Mouse (Mus musculus) embryonic facial prominence, embryonic 12.5 days (tissue): ENCODE data around the gene Hmgb2. TPM values are rescaled to one million over a fixed set of nuclear protein-coding genes. Genes with fewer than 3 reads are reported as not detected.

ENCODE experiments used
- ATAC-seq: fragments of 200-750 bp; cut with Nextera tagmentation; 2 replicates; pipeline ENCODE4 v1.8.0; 2017; ENCODE audit not compliant: insufficient number of reproducible peaks, insufficient read depth, low FRiP score, low TSS enrichment
- H3K27ac ChIP-seq: fragments of 300-500 bp; sonication (generic); 2 replicates; pipeline ENCODE4 v1.5.1; 2016; ENCODE audit warnings: mild to moderate bottlenecking
- H3K27me3 ChIP-seq: fragments of 300-500 bp; sonication (generic); 2 replicates; pipeline ENCODE4 v1.6.1; 2016; ENCODE audit warnings: mild to moderate bottlenecking, moderate library complexity
- H3K36me3 ChIP-seq: fragments of 300-500 bp; sonication (generic); 2 replicates; pipeline ENCODE4 v1.6.1; 2016; ENCODE audit warnings: mild to moderate bottlenecking
- H3K4me1 ChIP-seq: fragments of 300-500 bp; sonication (generic); 2 replicates; pipeline ENCODE4 v1.6.1; 2016
- H3K4me2 ChIP-seq: fragments of 300-500 bp; sonication (generic); replicated peaks from 2 replicates; pipeline ENCODE4 v1.6.1; 2016; ENCODE audit warnings: mild to moderate bottlenecking, moderate library complexity
- H3K4me3 ChIP-seq: fragments of 300-500 bp; sonication (generic); 2 replicates; pipeline ENCODE4 v1.5.1; 2016; ENCODE audit warnings: mild to moderate bottlenecking
- H3K9ac ChIP-seq: fragments of 300-500 bp; sonication (generic); 2 replicates; pipeline ENCODE4 v1.6.1; 2016; ENCODE audit warnings: mild to moderate bottlenecking, moderate library complexity
- H3K9me3 ChIP-seq: fragments of 300-500 bp; sonication (generic); 2 replicates; pipeline ENCODE4 v1.6.1; 2016; ENCODE audit warnings: mild to moderate bottlenecking, moderate library complexity
- WGBS: fragments of 180-500 bp; shearing (Covaris S2); methylation state at CpG from one replicate; pipeline ENCODE4 v1.1.7; 2016; 5-methylcytosine and 5-hydroxymethylcytosine counted together
- polyA plus RNA-seq: library from polyadenylated mRNA; unstranded; fragments of >200 nt; fragmentation: Nextera tagmentation; extraction: Ambion mirVana; gene quantifications from 2 replicates; pipeline ENCODE4 v1.2.1, GENCODE M21; 2016

Gene Hmgb2
- 414 and 455 TPM in 2 replicates for polyA plus RNA-seq

DNA sequence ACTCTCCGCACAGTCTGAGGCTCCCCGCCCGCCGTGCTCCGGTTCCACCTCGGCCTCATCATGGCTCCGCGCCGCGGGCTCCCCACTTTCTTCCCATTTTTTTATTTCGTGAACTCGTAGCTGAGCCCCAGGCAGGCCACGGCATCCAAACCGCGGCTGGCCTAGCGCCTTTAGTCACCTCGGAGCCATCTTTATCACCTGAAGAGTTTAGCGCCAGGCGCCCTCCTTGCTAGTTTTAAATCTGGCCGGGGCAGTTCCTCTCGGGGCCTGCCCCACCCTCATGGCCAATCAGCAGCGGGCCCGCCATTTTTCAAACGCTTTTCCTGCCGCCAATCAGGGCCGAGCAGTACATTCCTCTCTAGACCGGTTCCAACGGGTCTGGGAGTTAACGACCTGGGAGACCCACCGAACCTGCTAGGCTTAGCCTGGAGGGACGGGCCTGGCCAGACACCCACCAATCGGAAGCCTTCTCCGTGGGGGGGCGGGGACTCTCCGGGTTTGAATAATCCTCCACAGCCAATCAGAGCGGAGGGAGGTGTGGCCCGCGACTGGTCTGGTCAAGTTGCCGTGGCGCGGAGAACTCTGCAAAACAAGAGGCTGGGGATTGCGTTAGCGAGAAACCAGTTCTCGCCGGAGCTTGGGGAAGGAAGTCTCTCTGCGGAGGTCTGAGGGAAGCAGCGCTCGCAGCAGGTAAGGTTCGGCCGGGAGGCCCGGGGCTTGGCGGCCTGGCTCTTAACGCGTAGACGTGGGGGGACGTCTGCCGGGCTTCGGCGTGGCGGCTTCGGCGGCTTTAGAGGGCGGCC is at the start of gene Hmgb2:
Gene Hmgb2 (plus strand): TSS at position 592 of the 803 bp plus-strand sequence.
- WGBS, result under 1% methylated on average over 63 of the region's 63 CpGs
- Histone ChIP-seq H3K27ac (peak within 1 kb of the TSS; percentile 100), H3K36me3 (peaks cover 8% of the 10 kb centered on the region; the same call in 1 of the 2 replicates), H3K27me3 (no peaks in the 10 kb centered on the region), H3K9me3 (no peaks in the 10 kb centered on the region), H3K4me3 (peak within 1 kb of the TSS; percentile 83), H3K4me1 (peaks cover 5% of the 10 kb centered on the region; the same call in 1 of the 2 replicates), H3K9ac (peak within 1 kb of the TSS; percentile 98), H3K4me2 (peak within 1 kb of the TSS; percentile 86)
- ATAC-seq, result peak; percentile 100

DNA sequence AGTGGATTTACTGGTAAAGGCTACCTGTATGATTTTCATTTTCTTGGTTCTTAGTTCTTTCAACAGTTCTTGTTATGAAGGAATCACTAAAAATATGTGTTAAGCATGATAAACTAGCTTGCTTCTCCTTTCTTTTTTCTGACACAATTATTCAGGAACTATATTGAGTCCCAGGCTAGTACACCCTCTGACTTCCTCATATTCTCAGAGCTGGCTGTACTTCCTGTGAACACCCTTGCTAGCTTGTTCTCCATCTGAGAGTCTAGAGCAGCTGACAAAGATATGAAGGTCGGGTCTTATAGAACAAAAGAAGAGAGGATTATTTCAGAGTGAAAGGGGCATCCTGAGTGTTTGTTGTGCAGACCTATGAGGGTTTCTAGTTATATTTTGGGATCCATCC is 48.9 kb upstream of the Hmgb2 start:
- H3K36me3 ChIP-seq, result no peaks in the 10 kb centered on the region
- no peak overlapping the region for H3K27ac ChIP-seq
- no peak overlapping the region for H3K4me3 ChIP-seq
- no peaks in the 10 kb centered on the region for H3K4me1 ChIP-seq
- no peaks in the 10 kb centered on the region for H3K27me3 ChIP-seq
- no peaks in the 10 kb centered on the region for H3K9me3 ChIP-seq
- H3K4me2 ChIP-seq, result no peak overlapping the region
- no peak for ATAC-seq
- 41% methylated on average over 1 of the region's 1 CpGs for WGBS
- no peak overlapping the region for H3K9ac ChIP-seq

DNA sequence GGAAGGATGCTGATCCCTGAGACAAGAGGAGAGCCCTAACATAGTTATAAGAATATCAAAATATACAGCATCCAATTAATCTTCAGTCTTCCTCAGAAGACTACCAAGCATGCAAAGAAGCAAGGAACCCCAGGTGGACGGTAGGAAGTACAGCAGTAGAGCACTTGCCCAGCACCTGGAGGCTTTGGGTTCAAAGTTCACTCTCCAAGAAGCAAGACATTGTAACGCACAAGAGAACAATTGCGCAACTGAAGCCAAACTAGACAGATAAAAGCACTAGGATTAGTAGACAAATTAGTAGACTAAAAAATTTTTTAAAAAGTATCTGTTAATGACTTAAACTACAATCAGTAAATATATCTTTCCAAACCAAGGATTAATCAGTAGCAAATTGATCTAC is 48.0 kb upstream of the Hmgb2 start:
- no peak overlapping the region for H3K9ac ChIP-seq
- H3K4me3 ChIP-seq, result no peak overlapping the region
- no peaks in the 10 kb centered on the region for H3K9me3 ChIP-seq
- H3K27ac ChIP-seq, result no peak overlapping the region
- WGBS, result 89% methylated on average over 3 of the region's 3 CpGs
- no peak overlapping the region for H3K4me2 ChIP-seq
- H3K36me3 ChIP-seq, result no peaks in the 10 kb centered on the region
- no peaks in the 10 kb centered on the region for H3K27me3 ChIP-seq
- H3K4me1 ChIP-seq, result no peaks in the 10 kb centered on the region
- ATAC-seq, result no peak

DNA sequence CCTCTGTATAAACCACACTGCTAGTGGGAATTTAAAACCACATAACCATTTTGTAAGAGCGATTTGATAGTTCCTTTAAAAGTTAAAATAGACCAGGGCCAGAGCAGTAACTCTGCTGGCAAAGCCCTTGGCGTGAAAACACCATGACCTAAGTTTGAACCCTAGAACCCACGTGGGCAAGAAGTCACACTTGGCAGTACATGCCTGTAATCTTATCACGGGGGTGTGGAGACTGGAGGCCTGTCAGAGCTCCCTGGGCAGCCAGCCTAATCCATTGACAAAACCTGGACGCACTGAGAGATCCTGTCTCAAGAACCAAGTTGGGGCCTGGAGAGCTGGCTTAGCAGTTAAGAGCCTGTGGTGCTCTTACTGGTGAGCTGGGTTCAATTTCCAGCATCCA is 43.1 kb upstream of the Hmgb2 start:
- H3K9ac ChIP-seq, result no peak overlapping the region
- H3K9me3 ChIP-seq, result no peaks in the 10 kb centered on the region
- ATAC-seq, result no peak
- H3K4me2 ChIP-seq, result no peak overlapping the region
- H3K27me3 ChIP-seq, result no peaks in the 10 kb centered on the region
- H3K27ac ChIP-seq, result no peak overlapping the region
- H3K36me3 ChIP-seq, result no peaks in the 10 kb centered on the region
- 52% methylated on average over 5 of the region's 5 CpGs for WGBS
- H3K4me3 ChIP-seq, result no peak overlapping the region
- no peaks in the 10 kb centered on the region for H3K4me1 ChIP-seq

DNA sequence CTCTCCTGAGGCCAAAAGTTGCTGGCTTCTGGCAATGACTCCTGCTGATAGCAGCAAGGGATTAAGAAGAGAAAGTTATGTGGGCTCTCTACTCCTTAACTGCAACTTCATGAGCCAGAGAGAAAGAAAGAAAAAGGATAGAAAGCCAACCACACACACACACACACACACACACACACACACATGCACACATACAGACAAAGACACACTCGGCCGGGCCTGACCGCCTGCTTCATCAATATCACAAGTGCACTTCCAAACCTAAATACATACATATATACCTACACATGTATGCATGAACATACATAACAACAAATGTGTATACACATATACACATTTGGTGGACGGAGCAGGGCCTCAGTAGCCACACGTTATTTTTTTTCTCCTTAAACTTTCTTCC is 40.8 kb upstream of the Hmgb2 start:
- WGBS, result 94% methylated on average over 5 of the region's 5 CpGs
- Histone ChIP-seq H3K27me3 (no peaks in the 10 kb centered on the region), H3K9me3 (no peaks in the 10 kb centered on the region), H3K9ac (no peak overlapping the region), H3K36me3 (no peaks in the 10 kb centered on the region), H3K27ac (no peak overlapping the region), H3K4me1 (no peaks in the 10 kb centered on the region), H3K4me2 (no peak overlapping the region), H3K4me3 (no peak overlapping the region)
- ATAC-seq, result no peak

DNA sequence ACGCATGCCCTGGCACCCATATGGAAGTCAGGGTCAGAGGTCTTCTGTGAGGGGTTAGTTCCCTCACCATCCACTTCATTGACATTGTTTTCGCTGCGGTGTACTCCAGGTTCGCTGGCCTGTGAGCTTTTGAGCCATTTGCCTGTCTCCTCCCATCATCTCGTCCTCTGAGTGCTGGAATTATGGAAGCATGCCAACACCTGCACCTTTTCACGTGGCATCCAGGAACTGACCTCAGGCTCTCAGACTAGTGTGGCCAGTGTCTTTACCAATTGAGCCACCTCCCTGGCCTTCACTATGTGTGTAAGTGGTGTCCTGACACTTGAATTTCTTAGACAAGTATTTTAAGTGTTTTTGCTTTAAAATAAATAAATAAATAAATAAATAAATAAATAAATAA is 38.0 kb upstream of the Hmgb2 start:
- Histone ChIP-seq H3K27ac (no peak overlapping the region), H3K4me3 (no peak overlapping the region), H3K36me3 (no peaks in the 10 kb centered on the region), H3K4me1 (no peaks in the 10 kb centered on the region), H3K27me3 (no peaks in the 10 kb centered on the region), H3K4me2 (no peak overlapping the region), H3K9ac (no peak overlapping the region), H3K9me3 (no peaks in the 10 kb centered on the region)
- whole genome bisulfite sequencing, result 71% methylated on average over 6 of the region's 6 CpGs
- no peak for ATAC-seq

DNA sequence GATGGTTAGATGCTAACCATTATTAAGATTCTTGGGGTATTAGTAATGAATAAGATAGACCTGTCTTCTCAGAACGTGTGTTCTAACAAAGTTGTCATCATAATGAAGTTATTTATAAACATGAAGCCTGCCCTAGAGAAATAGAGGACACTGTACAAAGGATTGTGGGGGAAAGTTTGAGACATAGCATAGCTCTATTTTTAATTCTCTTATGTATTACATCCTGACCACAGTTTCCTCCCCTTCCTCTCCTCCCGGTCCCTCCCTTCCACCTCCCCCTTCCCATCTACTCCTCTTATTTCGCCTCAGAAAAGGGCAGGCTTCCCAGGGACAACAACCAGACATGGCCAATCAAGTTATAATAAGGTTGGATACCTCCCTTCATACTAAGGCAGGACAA is 33.3 kb upstream of the Hmgb2 start:
- no peaks in the 10 kb centered on the region for H3K4me1 ChIP-seq
- no peaks in the 10 kb centered on the region for H3K27me3 ChIP-seq
- H3K36me3 ChIP-seq, result peaks cover 20% of the 10 kb centered on the region
- no peak for ATAC-seq
- no peak overlapping the region for H3K4me3 ChIP-seq
- H3K27ac ChIP-seq, result no peak overlapping the region
- no peak overlapping the region for H3K4me2 ChIP-seq
- 69% methylated on average over 3 of the region's 3 CpGs for WGBS
- no peak overlapping the region for H3K9ac ChIP-seq
- H3K9me3 ChIP-seq, result no peaks in the 10 kb centered on the region

DNA sequence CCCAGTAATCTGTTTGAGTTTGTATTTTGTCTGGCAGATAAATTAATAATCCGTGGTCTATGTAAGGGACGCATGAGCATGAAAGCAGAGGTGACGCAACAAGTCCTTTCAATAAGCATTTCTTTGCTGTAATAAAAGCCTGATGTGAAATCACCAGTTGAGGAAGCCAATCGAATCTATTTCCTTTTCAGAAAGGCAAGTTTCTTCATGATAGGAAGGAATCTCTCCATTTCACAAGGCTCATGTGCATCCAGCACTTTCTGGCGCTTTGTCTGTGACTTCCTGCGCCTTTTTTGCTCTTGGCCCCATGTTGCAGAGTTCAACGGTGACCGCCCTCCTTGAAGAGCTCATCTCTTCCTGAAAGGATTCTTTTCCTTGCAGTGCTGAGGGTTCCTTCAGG is 32.0 kb upstream of the Hmgb2 start:
- peaks cover 22% of the 10 kb centered on the region for H3K36me3 ChIP-seq
- no peaks in the 10 kb centered on the region for H3K9me3 ChIP-seq
- 88% methylated on average over 8 of the region's 8 CpGs for WGBS
- H3K9ac ChIP-seq, result no peak overlapping the region
- no peak overlapping the region for H3K27ac ChIP-seq
- no peak overlapping the region for H3K4me2 ChIP-seq
- no peaks in the 10 kb centered on the region for H3K27me3 ChIP-seq
- H3K4me3 ChIP-seq, result no peak overlapping the region
- ATAC-seq, result no peak
- H3K4me1 ChIP-seq, result no peaks in the 10 kb centered on the region

DNA sequence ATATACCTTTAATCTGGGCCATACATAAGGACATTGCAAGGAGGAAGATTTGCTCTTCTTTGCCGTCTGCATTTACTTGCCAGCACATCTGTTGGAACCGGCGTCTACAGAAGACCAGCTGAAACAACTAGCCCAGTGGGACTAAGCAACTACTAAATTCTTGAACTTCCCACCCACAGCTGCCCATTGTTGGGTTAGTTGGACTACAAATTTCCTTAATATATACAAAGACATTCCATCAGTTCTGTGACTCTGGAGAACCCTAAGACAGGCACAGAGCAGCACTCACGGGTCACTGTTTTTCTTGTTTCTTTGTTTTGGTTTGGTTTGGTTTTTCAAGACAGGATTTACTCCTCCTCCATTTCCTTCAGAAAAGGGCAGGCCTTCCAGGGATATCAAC is 31.1 kb upstream of the Hmgb2 start:
- peaks cover 22% of the 10 kb centered on the region for H3K36me3 ChIP-seq
- ATAC-seq, result no peak
- peaks cover 5% of the 10 kb centered on the region for H3K4me1 ChIP-seq
- no peak overlapping the region for H3K4me3 ChIP-seq
- 69% methylated on average over 4 of the region's 4 CpGs for WGBS
- no peak overlapping the region for H3K27ac ChIP-seq
- H3K27me3 ChIP-seq, result no peaks in the 10 kb centered on the region
- no peaks in the 10 kb centered on the region for H3K9me3 ChIP-seq
- no peak overlapping the region for H3K9ac ChIP-seq
- no peak overlapping the region for H3K4me2 ChIP-seq

DNA sequence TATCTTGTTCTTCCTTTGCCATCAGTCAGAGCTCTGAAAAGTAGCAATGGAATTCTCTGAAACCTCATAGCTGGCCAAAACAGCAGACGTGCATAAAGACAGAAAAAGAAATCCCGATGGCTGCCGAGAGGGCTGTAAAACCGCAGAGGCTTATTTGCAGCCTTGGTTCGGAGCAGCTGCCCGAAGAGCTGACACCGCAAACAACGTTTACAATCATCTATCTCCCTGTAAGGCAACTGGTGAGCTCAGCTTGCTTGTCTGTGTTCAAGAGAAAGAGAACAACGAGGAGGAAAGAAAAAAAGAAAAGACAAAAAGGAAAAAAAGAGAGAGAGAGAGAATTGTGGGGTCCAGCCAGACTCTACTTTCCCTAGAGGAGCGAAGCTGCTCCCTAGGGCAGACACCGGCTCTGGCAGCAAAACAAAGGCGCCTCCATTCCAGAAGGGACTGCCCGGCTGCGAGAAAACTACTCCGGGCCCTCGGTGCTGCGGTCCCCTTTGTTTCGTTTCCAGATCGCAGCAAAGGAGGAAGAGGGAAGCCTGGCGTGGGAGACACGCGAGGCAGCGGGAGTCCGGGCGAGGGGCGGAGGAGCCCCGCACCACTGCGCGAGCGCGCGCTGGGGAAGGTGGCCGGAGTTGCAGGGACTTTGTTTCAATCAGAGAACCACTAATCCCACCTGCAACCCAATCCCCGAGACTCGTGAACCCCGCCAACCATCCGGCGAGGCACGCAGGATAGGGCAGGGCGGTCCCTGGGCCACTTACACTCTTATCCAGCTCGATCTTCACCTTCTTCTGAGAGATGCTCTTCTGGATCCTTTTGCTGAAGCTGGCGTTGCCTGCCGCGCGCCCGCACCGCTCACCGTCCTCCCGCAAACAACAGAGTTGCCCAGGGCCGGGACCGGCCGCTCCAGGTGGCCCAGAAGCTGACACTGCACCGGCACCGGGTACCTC is 24.9 kb upstream of the Hmgb2 start:
- peak overlapping the region; percentile 76 for H3K9ac ChIP-seq
- under 1% methylated on average over 54 of the region's 54 CpGs for WGBS
- peak overlapping the region; percentile 68 for H3K4me2 ChIP-seq
- peaks cover 7% of the 10 kb centered on the region for H3K4me1 ChIP-seq
- peak overlapping the region; percentile 85 for H3K4me3 ChIP-seq
- H3K9me3 ChIP-seq, result no peaks in the 10 kb centered on the region
- H3K36me3 ChIP-seq, result peaks cover 13% of the 10 kb centered on the region
- H3K27me3 ChIP-seq, result no peaks in the 10 kb centered on the region
- peak; percentile 64 for ATAC-seq
- H3K27ac ChIP-seq, result peak overlapping the region; percentile 98

DNA sequence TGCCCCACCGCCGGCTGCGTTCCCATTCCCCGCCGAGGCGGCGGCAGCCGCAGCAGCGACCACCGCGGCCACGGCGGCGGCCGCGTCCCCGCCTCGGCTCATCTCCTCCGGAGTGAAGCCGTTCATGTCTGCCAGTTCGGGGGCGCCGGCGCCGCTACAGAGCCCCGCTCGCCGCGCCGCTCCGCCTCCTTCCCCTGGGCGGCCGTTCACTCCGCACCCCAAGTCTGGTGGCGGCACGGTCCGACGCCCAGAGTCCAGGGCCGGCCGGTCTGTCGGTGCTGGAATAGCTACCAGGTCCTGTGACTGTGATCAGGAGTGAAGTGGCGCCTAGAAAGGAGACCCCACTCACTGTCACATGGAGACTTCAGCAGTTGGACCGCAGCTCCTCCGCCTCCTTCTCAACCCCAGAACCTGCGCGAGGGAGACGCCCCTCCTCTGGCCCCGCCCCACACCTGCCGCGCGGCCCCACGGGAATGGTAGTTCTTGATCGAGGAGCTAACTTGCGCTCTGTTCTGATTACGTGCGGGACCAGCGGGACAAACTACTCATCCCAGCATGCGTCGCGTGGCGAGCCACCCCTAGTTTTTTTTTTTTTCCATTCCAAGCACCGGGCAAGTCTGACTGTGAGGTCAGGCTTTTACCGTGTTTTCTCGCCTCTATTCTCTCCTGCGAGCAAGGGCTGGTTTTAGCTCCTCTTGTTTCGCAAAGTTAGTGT is 24.1 kb upstream of the Hmgb2 start, which contains the start of gene Sap30:
Gene Sap30 (minus strand): TSS at position 420 of the 715 bp plus-strand sequence.
- WGBS, result under 1% methylated on average over 66 of the region's 66 CpGs
- H3K4me2 ChIP-seq, result peak within 1 kb of the TSS; percentile 68
- ATAC-seq, result peak; percentile 95
- peak within 1 kb of the TSS; percentile 85 for H3K4me3 ChIP-seq
- peak within 1 kb of the TSS; percentile 98 for H3K27ac ChIP-seq
- H3K36me3 ChIP-seq, result peaks cover 6% of the 10 kb centered on the region
- H3K9ac ChIP-seq, result peak within 1 kb of the TSS; percentile 76
- H3K9me3 ChIP-seq, result no peaks in the 10 kb centered on the region
- H3K4me1 ChIP-seq, result peaks cover 7% of the 10 kb centered on the region
- no peaks in the 10 kb centered on the region for H3K27me3 ChIP-seq
